Mouse (Mus musculus) hindbrain, postnatal 0 days (tissue): ENCODE measurements around the gene Kcnj12. TPM values are rescaled to one million over a fixed set of nuclear protein-coding genes. Genes with fewer than 3 reads are reported as not detected.

Experiments used
- ATAC-seq: fragments of 200-750 bp; cut with Nextera tagmentation; 2 replicates; pipeline ENCODE4 v1.8.0; 2017; ENCODE audit warnings: mild to moderate bottlenecking, moderate TSS enrichment, moderate library complexity
- DNase-seq: peaks from one replicate; pipeline ENCODE4 v3.0.0-alpha.2; 2015; ENCODE audit warnings: low spot score
- H3K27ac ChIP-seq: fragments of 300-500 bp; sonication (generic); 2 replicates; pipeline ENCODE4 v1.5.1; 2014; ENCODE audit warnings: mild to moderate bottlenecking
- H3K27me3 ChIP-seq: fragments of 300-500 bp; sonication (generic); 2 replicates; pipeline ENCODE4 v1.6.1; 2014; ENCODE audit warnings: low read length, mixed read lengths; ENCODE audit not compliant: insufficient read depth
- H3K36me3 ChIP-seq: fragments of 300-500 bp; sonication (generic); 2 replicates; pipeline ENCODE4 v1.6.1; 2014; ENCODE audit warnings: low read length, mixed read lengths; ENCODE audit not compliant: insufficient read depth
- H3K4me1 ChIP-seq: fragments of 300-500 bp; sonication (generic); 2 replicates; pipeline ENCODE4 v1.6.1; 2014; ENCODE audit warnings: antibody characterized with exemption, low read length, mixed read lengths; ENCODE audit not compliant: insufficient read depth
- H3K4me2 ChIP-seq: fragments of 300-500 bp; sonication (generic); 2 replicates; pipeline ENCODE4 v1.6.1; 2014; ENCODE audit warnings: low read depth, mild to moderate bottlenecking, low read length, moderate library complexity, mixed read lengths
- H3K4me3 ChIP-seq: fragments of 300-500 bp; sonication (generic); 2 replicates; pipeline ENCODE4 v1.5.1; 2014; ENCODE audit warnings: low read length
- H3K9ac ChIP-seq: fragments of 300-500 bp; sonication (generic); replicated peaks from 2 replicates; pipeline ENCODE4 v1.6.1; 2014; ENCODE audit warnings: mild to moderate bottlenecking, low read length, moderate library complexity, mixed read lengths
- H3K9me3 ChIP-seq: fragments of 300-500 bp; sonication (generic); 2 replicates; pipeline ENCODE4 v1.6.1; 2016; ENCODE audit warnings: low read length, mixed read lengths
- CTCF ChIP-seq: IDR thresholded peaks from 2 replicates; pipeline ENCODE4 v1.5.1; 2016; ENCODE audit warnings: antibody characterized with exemption, control low read depth, low read depth
- WGBS: fragments of 180-500 bp; shearing (Covaris S2); extraction: QIAGEN DNeasy Blood & Tissue Kit; methylation state at CpG from one replicate; pipeline ENCODE4 v1.1.7; 2014; 5-methylcytosine and 5-hydroxymethylcytosine counted together
- polyA plus RNA-seq: library from polyadenylated mRNA; unstranded; fragments of >200 nt; fragmentation: Nextera tagmentation; extraction: Ambion mirVana; gene quantifications from 2 replicates; pipeline ENCODE4 v1.2.1, GENCODE M21; 2015
- total RNA-seq: library from RNA; depleted of rRNA; stranded (reverse); fragments of >200 nt; gene quantifications from 2 replicates; pipeline ENCODE4 v1.2.3, GENCODE M21; 2014; rRNA removed

The Kcnj12 gene
- total RNA-seq, result 16.0 and 16.6 TPM in 2 replicates
- polyA plus RNA-seq, result 3.3 TPM in 2 replicates

DNA sequence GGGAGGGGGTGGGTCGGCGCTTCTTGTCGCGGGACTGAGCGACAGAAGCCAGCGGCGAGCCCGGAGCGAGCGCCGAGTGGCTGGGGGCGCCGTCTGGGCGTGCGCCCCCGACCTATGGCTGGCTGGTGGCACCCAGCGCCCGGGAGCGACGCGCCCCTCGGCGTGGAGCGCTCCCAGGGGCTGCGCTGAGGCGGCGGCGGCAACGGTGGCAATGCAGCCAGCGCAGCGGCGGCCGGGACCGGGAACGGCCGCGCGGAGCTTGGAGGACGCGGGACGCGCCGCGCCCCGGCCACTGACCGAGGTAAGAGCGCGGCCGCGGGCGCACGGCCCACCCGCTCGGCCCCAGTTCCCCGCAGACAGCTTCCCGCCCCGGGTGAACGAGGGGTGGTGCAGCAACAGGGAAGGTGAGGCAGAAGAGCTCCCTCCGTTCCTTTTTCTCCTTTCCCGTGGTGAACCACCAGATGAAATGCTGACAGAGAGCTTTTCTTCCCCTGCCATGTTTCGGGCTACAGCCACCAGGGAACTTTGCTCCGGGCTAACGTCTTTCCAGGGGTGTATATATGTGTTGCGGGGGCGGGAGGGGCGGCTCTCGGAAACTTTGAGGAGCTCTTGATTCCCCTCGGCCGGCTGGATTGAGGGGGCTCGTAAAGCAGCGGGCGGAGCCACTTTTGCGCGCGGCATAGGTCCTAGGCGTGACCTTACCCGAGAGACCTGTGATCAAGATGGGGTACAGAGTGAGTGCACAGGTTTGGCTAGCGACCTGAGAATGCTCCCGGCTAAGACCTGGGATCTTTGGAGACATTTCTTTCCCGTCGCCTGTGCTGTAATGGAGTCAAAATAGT is at the start of gene Kcnj12:
Kcnj12 (plus strand) TSS at position 15 of the 842 bp plus-strand sequence.
- Histone ChIP-seq H3K4me3 (peak within 1 kb of the TSS; percentile 78), H3K4me1 (peaks cover 36% of the 10 kb centered on the region), H3K9ac (peak within 1 kb of the TSS; percentile 56), H3K27ac (peak within 1 kb of the TSS; percentile 15; the same call in 1 of the 2 replicates), H3K27me3 (peaks cover 6% of the 10 kb centered on the region; the same call in 1 of the 2 replicates), H3K36me3 (no peaks in the 10 kb centered on the region), H3K9me3 (no peaks in the 10 kb centered on the region), H3K4me2 (peak within 1 kb of the TSS; percentile 79)
- ATAC-seq, result peak; percentile 18; the same call in 1 of the 2 replicates
- WGBS, result under 1% methylated on average over 74 of the region's 81 CpGs
- no peak for TF ChIP-seq CTCF
- DNase-seq, result no peak

DNA sequence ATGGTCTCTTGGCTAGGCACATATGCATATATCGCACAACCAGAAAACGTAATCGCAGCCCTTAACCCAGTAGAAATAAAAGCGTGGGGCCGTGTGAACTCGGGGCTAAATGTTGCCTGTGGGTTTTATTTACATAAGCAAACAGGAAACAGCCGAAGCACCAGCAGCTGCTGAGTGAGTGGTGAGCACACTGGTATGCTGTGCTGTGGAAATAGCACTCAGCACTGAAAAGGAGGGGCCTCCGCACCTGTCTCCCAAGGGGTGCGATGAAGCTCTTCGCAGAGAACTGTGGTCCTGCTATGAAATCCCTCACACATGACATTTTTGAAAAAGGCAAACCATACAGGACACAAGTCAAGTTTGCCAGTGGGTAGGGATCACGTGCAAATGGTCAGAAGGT is 47.3 kb upstream of the Kcnj12 start:
- H3K9ac ChIP-seq, result no peak overlapping the region
- H3K36me3 ChIP-seq, result no peaks in the 10 kb centered on the region
- DNase-seq (no peak), ATAC-seq (no peak)
- no peaks in the 10 kb centered on the region for H3K27me3 ChIP-seq
- no peaks in the 10 kb centered on the region for H3K9me3 ChIP-seq
- no peaks in the 10 kb centered on the region for H3K4me1 ChIP-seq
- no peak for TF ChIP-seq CTCF
- WGBS, result 83% methylated on average over 11 of the region's 11 CpGs
- no peak overlapping the region for H3K27ac ChIP-seq
- no peak overlapping the region for H3K4me2 ChIP-seq
- no peak overlapping the region for H3K4me3 ChIP-seq

DNA sequence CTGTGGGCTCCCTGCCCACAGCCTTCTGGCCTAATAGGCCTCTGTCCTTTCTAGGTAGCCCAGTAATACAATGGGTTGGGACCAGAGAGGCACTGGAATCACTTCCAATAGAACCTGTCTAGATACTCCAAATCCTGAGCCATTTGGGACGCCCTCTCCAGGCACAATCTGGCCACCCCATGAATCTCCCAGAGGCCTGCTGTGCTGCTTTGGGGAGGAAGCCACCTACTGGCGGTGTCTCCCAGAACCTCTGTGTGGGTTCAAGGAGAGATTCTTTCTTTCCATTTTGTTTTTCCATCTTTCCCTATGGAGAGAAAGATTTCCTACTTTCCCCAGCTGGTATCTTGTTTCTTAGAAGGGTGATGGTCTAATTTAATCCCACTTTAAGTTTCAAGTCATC is 46.1 kb upstream of the Kcnj12 start:
- Histone ChIP-seq H3K36me3 (no peaks in the 10 kb centered on the region), H3K27ac (no peak overlapping the region), H3K4me1 (no peaks in the 10 kb centered on the region), H3K9me3 (no peaks in the 10 kb centered on the region), H3K4me2 (no peak overlapping the region), H3K9ac (no peak overlapping the region), H3K27me3 (no peaks in the 10 kb centered on the region), H3K4me3 (no peak overlapping the region)
- ATAC-seq (no peak), DNase-seq (no peak)
- 73% methylated on average over 2 of the region's 2 CpGs for WGBS
- no peak for TF ChIP-seq CTCF

- no peak for ATAC-seq
- TF ChIP-seq CTCF, result peak; percentile 20
- Histone ChIP-seq H3K9me3 (no peaks in the 10 kb centered on the region), H3K27me3 (no peaks in the 10 kb centered on the region), H3K36me3 (no peaks in the 10 kb centered on the region), H3K27ac (no peak overlapping the region), H3K4me3 (no peak overlapping the region), H3K4me1 (no peaks in the 10 kb centered on the region), H3K4me2 (no peak overlapping the region), H3K9ac (no peak overlapping the region)
- DNase-seq, result peak; percentile 25
- 16% methylated on average over 8 of the region's 8 CpGs for WGBS
These were observed 45.6 kb upstream of the Kcnj12 start for GRCm38 (mm10) chr11:60976742-60977141.

DNA sequence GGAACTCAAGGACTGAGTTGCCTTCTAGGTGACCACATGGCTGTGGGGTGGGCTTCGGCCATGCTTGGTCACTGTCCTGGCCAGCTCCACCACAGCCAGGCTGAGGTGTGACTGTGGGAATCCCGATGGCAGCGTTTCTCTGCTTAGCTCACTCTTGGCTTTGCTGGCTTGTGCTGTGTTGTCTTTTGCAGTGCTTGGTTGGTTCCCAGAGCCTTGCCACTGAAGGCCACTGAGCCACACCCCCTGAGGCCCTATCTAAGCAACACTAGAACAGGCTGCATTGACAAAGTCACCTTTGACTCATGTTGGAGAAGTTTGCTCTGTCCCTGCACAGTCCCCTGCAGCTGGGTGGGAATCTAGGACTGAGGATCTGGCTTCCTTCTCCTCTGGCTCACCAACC is 45.2 kb upstream of the Kcnj12 start:
- no peaks in the 10 kb centered on the region for H3K9me3 ChIP-seq
- no peak overlapping the region for H3K9ac ChIP-seq
- H3K4me1 ChIP-seq, result no peaks in the 10 kb centered on the region
- ATAC-seq (no peak), DNase-seq (no peak)
- no peaks in the 10 kb centered on the region for H3K36me3 ChIP-seq
- H3K4me2 ChIP-seq, result no peak overlapping the region
- 45% methylated on average over 3 of the region's 3 CpGs for WGBS
- H3K27ac ChIP-seq, result no peak overlapping the region
- no peak for TF ChIP-seq CTCF
- H3K27me3 ChIP-seq, result no peaks in the 10 kb centered on the region
- H3K4me3 ChIP-seq, result no peak overlapping the region

GRCm38 (mm10) chr11:60978658-60979057 is 43.7 kb upstream of the Kcnj12 start:
- Histone ChIP-seq H3K36me3 (no peaks in the 10 kb centered on the region), H3K4me3 (no peak overlapping the region), H3K27ac (no peak overlapping the region), H3K4me2 (no peak overlapping the region), H3K9ac (no peak overlapping the region), H3K27me3 (no peaks in the 10 kb centered on the region), H3K9me3 (no peaks in the 10 kb centered on the region), H3K4me1 (no peaks in the 10 kb centered on the region)
- 89% methylated on average over 2 of the region's 2 CpGs for WGBS
- no peak for TF ChIP-seq CTCF
- DNase-seq, result no peak
- ATAC-seq, result no peak

DNA sequence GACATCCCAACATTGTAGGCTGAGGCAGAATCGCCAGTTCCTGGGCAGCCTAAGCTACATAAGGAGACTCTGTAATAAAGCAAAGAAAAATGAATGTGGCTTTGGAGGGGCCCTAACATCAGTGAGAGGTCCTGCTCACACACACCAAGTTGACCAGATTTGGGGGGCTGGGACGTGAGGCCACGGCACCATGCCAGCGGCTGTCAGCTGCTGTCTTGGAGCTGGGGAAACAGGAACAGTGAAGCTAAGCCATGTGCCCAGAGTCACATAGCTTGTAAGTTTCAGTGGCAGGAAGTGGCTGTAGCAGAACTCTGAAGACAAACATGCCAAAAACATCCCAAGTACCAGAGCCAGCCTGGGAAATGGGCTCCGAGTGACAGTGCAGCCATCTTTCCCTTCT is 42.6 kb upstream of the Kcnj12 start:
- H3K4me1 ChIP-seq, result no peaks in the 10 kb centered on the region

More for the DNA sequence above, 42.6 kb upstream of the Kcnj12 start:
- DNase-seq, result no peak
- Histone ChIP-seq H3K9ac (no peak overlapping the region), H3K4me2 (no peak overlapping the region), H3K4me3 (no peak overlapping the region), H3K9me3 (no peaks in the 10 kb centered on the region), H3K27ac (no peak overlapping the region), H3K27me3 (no peaks in the 10 kb centered on the region), H3K36me3 (no peaks in the 10 kb centered on the region)
- 74% methylated on average over 5 of the region's 5 CpGs for WGBS
- ATAC-seq, result no peak
- TF ChIP-seq CTCF, result no peak
